Mouse (Mus musculus): Measurements from ENCODE around the gene Trnp1. TPM values are rescaled to one million over a fixed set of nuclear protein-coding genes. Genes with fewer than 3 reads are reported as not detected.

Trnp1 gene
- total RNA-seq, 2 experiments from 2014 or later: 2.2 to 2.7 TPM

- no peak for DNase-seq
Measured at GRCm38 (mm10) chr4:133460006-133460405, 38.3 kb downstream of the Trnp1 start.

GRCm38 (mm10) chr4:133458044-133458443 is 40.3 kb downstream of the Trnp1 start:
- DNase-seq: no peak

GRCm38 (mm10) chr4:133452433-133452832 is 45.9 kb downstream of the Trnp1 start:
- no peak for DNase-seq

GRCm38 (mm10) chr4:133451536-133451935 is 46.8 kb downstream of the Trnp1 start:
- peak; percentile 92 for DNase-seq

GRCm38 (mm10) chr4:133449726-133450125 is 48.6 kb downstream of the Trnp1 start:
- peak; percentile 67 for DNase-seq

GRCm38 (mm10) chr4:133448708-133449388 is 49.5 kb downstream of the Trnp1 start:
- DNase-seq: no peak

- DNase-seq: no peak
Measured at GRCm38 (mm10) chr4:133447967-133448366, 50.4 kb downstream of the Trnp1 start.

- DNase-seq: no peak
Measured at GRCm38 (mm10) chr4:133447366-133447765, 51.0 kb downstream of the Trnp1 start.

GRCm38 (mm10) chr4:133445727-133446126 is 52.6 kb downstream of the Trnp1 start:
- DNase-seq: no peak

GRCm38 (mm10) chr4:133443085-133443484 is 55.3 kb downstream of the Trnp1 start:
- DNase-seq: no peak

- no peak for DNase-seq
Measured at GRCm38 (mm10) chr4:133442194-133442593, 56.2 kb downstream of the Trnp1 start.

Other genes starting within 250 kb of the Trnp1 start
- 1 to 10 TPM; 1.1 to 1.4 TPM for gene Sytl1, start 235.4 kb downstream of the Trnp1 start, total RNA-seq (2021)
- 10 to 100 TPM; 23.6 to 25.9 TPM for gene Tmem222, start 220.8 kb downstream of the Trnp1 start, total RNA-seq (2021)
- gene Wdtc1, start 145.1 kb downstream of the Trnp1 start, total RNA-seq (2021): 10 to 100 TPM; 48.9 to 49.0 TPM
- 10 to 100 TPM; 17.0 to 22.7 TPM for gene Slc9a1, start 128.8 kb downstream of the Trnp1 start, total RNA-seq (2021)
- under 1 TPM; 0.18 to 0.38 TPM for gene Tent5b, start 18.4 kb downstream of the Trnp1 start, total RNA-seq (2021)
- not detected for gene Kdf1, start 20.4 kb upstream of the Trnp1 start, total RNA-seq (2021)
- 10 to 100 TPM; 53.3 to 62.3 TPM for gene Nudc, start 47.4 kb upstream of the Trnp1 start, total RNA-seq (2021)
- gene Nr0b2, start 54.8 kb upstream of the Trnp1 start, total RNA-seq (2021): under 1 TPM in 1 of 2 experiments, not detected in 1; 0.23 TPM
- 1 to 10 TPM; 4.6 to 5.1 TPM for gene Gpatch3, start 76.2 kb upstream of the Trnp1 start, total RNA-seq (2021)
- gene Gpn2, start 85.8 kb upstream of the Trnp1 start, total RNA-seq (2021): 1 to 10 TPM; 5.6 TPM
- gene Sfn, start 103.6 kb upstream of the Trnp1 start, total RNA-seq (2021): 1 to 10 TPM; 1.6 TPM
- 10 to 100 TPM; 21.6 to 27.6 TPM for gene Zdhhc18, start 151.6 kb upstream of the Trnp1 start, total RNA-seq (2021)
- 10 to 100 TPM; 10.2 to 10.6 TPM for gene Pigv, start 174.1 kb upstream of the Trnp1 start, total RNA-seq (2021)

Data from gastrocnemius, postnatal 10 days (tissue).